22 mouse cellular contexts compared by ENCODE assay signal in the genomic region with DNA sequence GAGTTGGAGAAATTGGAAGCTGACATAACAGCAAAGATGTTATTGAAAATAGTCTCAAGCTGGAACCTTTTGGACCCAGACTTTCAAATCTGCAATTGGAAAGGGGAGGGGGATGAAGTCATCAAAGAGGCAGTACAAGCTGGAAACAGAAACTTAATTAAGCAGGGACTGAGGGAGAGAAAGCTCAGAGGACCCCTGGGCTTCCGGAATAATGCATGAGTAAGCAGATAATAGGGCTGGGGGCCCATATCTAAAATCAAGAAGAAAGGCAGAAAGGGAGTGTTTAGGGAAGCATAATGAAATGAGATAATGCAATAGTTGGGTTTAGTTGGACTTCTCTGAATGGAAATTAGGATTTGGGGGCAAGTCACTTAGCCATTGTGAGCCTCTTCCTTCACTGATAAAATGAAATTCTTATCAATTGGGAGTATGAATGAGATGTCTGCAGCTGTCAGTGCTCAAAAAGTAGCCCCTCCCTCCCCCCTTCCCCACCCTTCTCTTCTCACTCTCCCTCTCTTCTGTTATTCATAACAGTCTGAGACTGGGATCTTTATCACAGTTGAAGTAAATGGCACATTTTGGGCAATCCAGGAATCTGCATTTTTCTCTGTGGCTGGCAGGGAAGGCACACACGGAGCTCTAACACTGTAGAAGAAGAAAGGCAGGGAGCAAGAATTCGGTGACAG.
DNase-seq lines count a peak whose midpoint lies in the region; ATAC-seq lines count a peak whose summit lies in the region.
"Had no signal": no experiment of that assay in that cellular context is flagged by ENCODE, and none has a peak within 500 bp of the region (broad histone marks: within the 10 kb centered on the region; RNA-seq: fewer than 3 reads in every experiment).

No protein-coding gene starts in this region.

- no peaks in the 10 kb centered on the region for H3K36me3 ChIP-seq in hindbrain, embryonic 11.5 days (ENCODE audit: control insufficient read depth, insufficient read depth, low read length)
- H3K36me3 ChIP-seq in hindbrain, embryonic 10.5 days, result peaks cover 11% of the 10 kb centered on the region; the same call in 1 of the 2 replicates
- H3K36me3 ChIP-seq in hindbrain, embryonic 12.5 days, result peaks cover 9% of the 10 kb centered on the region; the same call in 1 of the 2 replicates
- 0 out of 2 replicates have a peak, but pooled peaks cover 11% of the 10 kb centered on the region for H3K36me3 ChIP-seq in midbrain, embryonic 14.5 days (ENCODE audit: control insufficient read depth, insufficient read depth, low read length)
- H3K36me3 ChIP-seq: limb, embryonic 12.5 days; liver, embryonic 13.5 days; stomach, embryonic 15.5 days had no signal

- no peaks in the 10 kb centered on the region for H3K9me3 ChIP-seq in hindbrain, embryonic 11.5 days (ENCODE audit: control insufficient read depth, low read length)
- H3K9me3 ChIP-seq in hindbrain, embryonic 10.5 days, result no peaks in the 10 kb centered on the region
- H3K9me3 ChIP-seq in hindbrain, embryonic 12.5 days (replicated peaks), result no peaks in the 10 kb centered on the region
- no peaks in the 10 kb centered on the region for H3K9me3 ChIP-seq in midbrain, embryonic 14.5 days (ENCODE audit: control insufficient read depth, low read length)
- H3K9me3 ChIP-seq: heart, embryonic 12.5 days; limb, embryonic 12.5 days; liver, embryonic 13.5 days; lung, embryonic 15.5 days; stomach, embryonic 15.5 days had no signal

- H3K4me2 ChIP-seq in hindbrain, embryonic 11.5 days (replicated peaks; ENCODE audit: low read depth, low read length), result no peak overlapping the region
- H3K4me2 ChIP-seq in hindbrain, embryonic 12.5 days (replicated peaks), result no peak overlapping the region
- peak overlapping the region; percentile 6; the same call in 1 of the 2 replicates for H3K4me2 ChIP-seq in midbrain, embryonic 14.5 days (ENCODE audit: low read length)
- H3K4me2 ChIP-seq: heart, embryonic 12.5 days; limb, embryonic 12.5 days; liver, embryonic 13.5 days; lung, embryonic 15.5 days; stomach, embryonic 15.5 days had no signal

- ATAC-seq in hindbrain, embryonic 11.5 days (ENCODE audit: low FRiP score), result peak; percentile 67
- ATAC-seq in hindbrain, embryonic 12.5 days (ENCODE audit: low FRiP score), result peak; percentile 71
- ATAC-seq in midbrain, embryonic 14.5 days (ENCODE audit: low FRiP score, low TSS enrichment), result peak; percentile 72

- WGBS in hindbrain, embryonic 11.5 days, result 22% methylated on average over 3 of the region's 3 CpGs
- 21% methylated on average over 3 of the region's 3 CpGs for WGBS in hindbrain, embryonic 10.5 days
- WGBS in hindbrain, embryonic 12.5 days, result 19% methylated on average over 3 of the region's 3 CpGs
- 2% methylated on average over 3 of the region's 3 CpGs for WGBS in midbrain, embryonic 14.5 days

- no peak overlapping the region for H3K9ac ChIP-seq in hindbrain, embryonic 11.5 days (ENCODE audit: low read depth, low read length)
- no peak overlapping the region for H3K9ac ChIP-seq in hindbrain, embryonic 12.5 days
- no peak overlapping the region for H3K9ac ChIP-seq in midbrain, embryonic 14.5 days (replicated peaks; ENCODE audit: low read length)
- H3K9ac ChIP-seq: heart, embryonic 12.5 days; limb, embryonic 12.5 days; liver, embryonic 13.5 days; lung, embryonic 15.5 days; stomach, embryonic 15.5 days had no signal

- no peak for DNase-seq in hindbrain, embryonic 11.5 days (ENCODE audit: low spot score)
- no peak for DNase-seq in hindbrain, embryonic 10.5 days (ENCODE audit: low spot score)
- peak; percentile 68 for DNase-seq in midbrain, embryonic 14.5 days
- DNase-seq in urinary bladder, postnatal 36 days (ENCODE audit: low spot score in 2 of 2), result no peak
- no peak for DNase-seq in cerebellum, adult 9-10 months
- DNase-seq in urinary bladder, adult 2 months (ENCODE audit: low spot score), result no peak
- DNase-seq: adrenal gland, postnatal 10 days; cerebellum, adult 11-12 months; cerebellum, postnatal 36 days; gastrocnemius, adult 2 months; heart, postnatal 36 days; kidney, adult 11 months; kidney, postnatal 14 days; liver, embryonic 13.5 days; thymus, postnatal 25 days had no signal

- 0 out of 2 replicates have a peak overlapping the region, but pooled peaks have one; percentile 17 for H3K27ac ChIP-seq in hindbrain, embryonic 11.5 days (ENCODE audit: low read depth, low read length)
- H3K27ac ChIP-seq in hindbrain, embryonic 10.5 days, result no peak overlapping the region
- H3K27ac ChIP-seq in hindbrain, embryonic 12.5 days, result no peak overlapping the region; the same call in 1 of the 2 replicates
- 0 out of 2 replicates have a peak overlapping the region, but pooled peaks have one; percentile 37 for H3K27ac ChIP-seq in midbrain, embryonic 14.5 days (replicated peaks; ENCODE audit: low read depth, low read length)
- H3K27ac ChIP-seq: gastrocnemius, adult 2 months; left cerebral cortex, adult 2 months; limb, embryonic 12.5 days; liver, embryonic 13.5 days; lung, embryonic 15.5 days; stomach, embryonic 15.5 days had no signal

- H3K27me3 ChIP-seq in hindbrain, embryonic 11.5 days (ENCODE audit: control insufficient read depth, insufficient read depth, low read length), result no peaks in the 10 kb centered on the region
- H3K27me3 ChIP-seq in hindbrain, embryonic 10.5 days (ENCODE audit: insufficient read depth, poor library complexity, severe bottlenecking), result no peaks in the 10 kb centered on the region
- no peaks in the 10 kb centered on the region for H3K27me3 ChIP-seq in hindbrain, embryonic 12.5 days
- no peaks in the 10 kb centered on the region for H3K27me3 ChIP-seq in midbrain, embryonic 14.5 days (ENCODE audit: control insufficient read depth, insufficient read depth, low read length)
- H3K27me3 ChIP-seq: heart, embryonic 12.5 days; limb, embryonic 12.5 days; liver, embryonic 13.5 days; lung, embryonic 15.5 days; stomach, embryonic 15.5 days had no signal

- H3K4me1 ChIP-seq in hindbrain, embryonic 11.5 days (replicated peaks; ENCODE audit: control insufficient read depth, insufficient read depth, low read length), result no peaks in the 10 kb centered on the region
- peaks cover 12% of the 10 kb centered on the region for H3K4me1 ChIP-seq in hindbrain, embryonic 10.5 days (replicated peaks)
- H3K4me1 ChIP-seq in hindbrain, embryonic 12.5 days, result peaks cover 11% of the 10 kb centered on the region
- peaks cover 9% of the 10 kb centered on the region for H3K4me1 ChIP-seq in midbrain, embryonic 14.5 days (ENCODE audit: control insufficient read depth, insufficient read depth, low read length)
- H3K4me1 ChIP-seq: limb, embryonic 12.5 days; liver, embryonic 13.5 days; lung, embryonic 15.5 days; stomach, embryonic 15.5 days had no signal

- no peak overlapping the region for H3K4me3 ChIP-seq in hindbrain, embryonic 11.5 days (ENCODE audit: low read depth, low read length)
- no peak overlapping the region for H3K4me3 ChIP-seq in hindbrain, embryonic 10.5 days
- no peak overlapping the region for H3K4me3 ChIP-seq in hindbrain, embryonic 12.5 days
- no peak overlapping the region for H3K4me3 ChIP-seq in midbrain, embryonic 14.5 days (replicated peaks; ENCODE audit: low read depth, low read length)
- H3K4me3 ChIP-seq: gastrocnemius, adult 2 months; heart, embryonic 12.5 days; left cerebral cortex, adult 2 months; limb, embryonic 12.5 days; liver, embryonic 13.5 days; lung, embryonic 15.5 days; myocyte; stomach, embryonic 15.5 days had no signal

Comparison
In these comparisons a context has a peak if more than half of its experiments do, and no peak if none do; other contexts are left out.
1. H3K27ac ChIP-seq: peak in hindbrain, embryonic 11.5 days (single experiment) and midbrain, embryonic 14.5 days (single experiment); none in hindbrain, embryonic 10.5 days (single experiment) and hindbrain, embryonic 12.5 days (single experiment).
2. Peak in every context shown above with its lines, with median percentiles within 50 percentile points of each other: ATAC-seq.